Mouse (Mus musculus) myocyte (in vitro differentiated cells): Measurements from ENCODE around the gene Bmpr2.

Source experiments
- CEBPB ChIP-seq: IDR thresholded peaks from 2 replicates; pipeline ENCODE4 v1.6.1; 2011; ENCODE audit warnings: mild to moderate bottlenecking, moderate library complexity; ENCODE audit not compliant: poor library complexity, insufficient read depth, severe bottlenecking
- E2F4 ChIP-seq: IDR thresholded peaks from one replicate; pipeline ENCODE4 v1.6.1; 2011; ENCODE audit warnings: mild to moderate bottlenecking, control low read depth, moderate library complexity; ENCODE audit not compliant: insufficient read depth
- MAX ChIP-seq: IDR thresholded peaks from one replicate; pipeline ENCODE4 v1.6.1; 2011; ENCODE audit warnings: low read depth, mild to moderate bottlenecking, control low read depth
- MYOD1 ChIP-seq, 3 experiments: IDR thresholded peaks; one replicate each; pipeline ENCODE4 v1.6.1; 2011; ENCODE audit warnings: control low read depth in 2 of 3, low read depth in 2 of 3, mild to moderate bottlenecking in 2 of 3, moderate library complexity in 1 of 3; ENCODE audit not compliant: insufficient read length in 2 of 3, control insufficient read depth in 1 of 3
- MYOG ChIP-seq, 3 experiments: IDR thresholded peaks; one replicate each; pipeline ENCODE4 v1.6.1; 2011; ENCODE audit warnings: control low read depth in 2 of 3, low read depth in 2 of 3, mild to moderate bottlenecking in 2 of 3; ENCODE audit not compliant: insufficient read length in 2 of 3, control insufficient read depth in 1 of 3, insufficient read depth in 1 of 3
- POLR2A ChIP-seq: IDR thresholded peaks from one replicate; pipeline ENCODE4 v1.6.1; 2011; ENCODE audit warnings: low read depth, mild to moderate bottlenecking, control low read depth, moderate library complexity; ENCODE audit not compliant: insufficient read length
- POLR2AphosphoS2 ChIP-seq: IDR thresholded peaks from one replicate; pipeline ENCODE4 v1.6.1; 2011; ENCODE audit warnings: low read depth, control low read depth; ENCODE audit not compliant: insufficient read length
- REST ChIP-seq: IDR thresholded peaks from one replicate; pipeline ENCODE4 v1.6.1; 2011; ENCODE audit warnings: mild to moderate bottlenecking, control low read depth, moderate library complexity; ENCODE audit not compliant: insufficient read depth, insufficient read length
- TCF12 ChIP-seq: IDR thresholded peaks from one replicate; pipeline ENCODE4 v1.6.1; 2011; ENCODE audit warnings: mild to moderate bottlenecking, control low read depth; ENCODE audit not compliant: poor library complexity, insufficient read depth, severe bottlenecking
- TCF3 ChIP-seq: IDR thresholded peaks from one replicate; pipeline ENCODE4 v1.6.1; 2011; ENCODE audit warnings: low read depth, control low read depth; ENCODE audit not compliant: insufficient read length
- USF1 ChIP-seq: IDR thresholded peaks from one replicate; pipeline ENCODE4 v1.6.1; 2011; ENCODE audit warnings: low read depth, mild to moderate bottlenecking, control low read depth, moderate library complexity

DNA sequence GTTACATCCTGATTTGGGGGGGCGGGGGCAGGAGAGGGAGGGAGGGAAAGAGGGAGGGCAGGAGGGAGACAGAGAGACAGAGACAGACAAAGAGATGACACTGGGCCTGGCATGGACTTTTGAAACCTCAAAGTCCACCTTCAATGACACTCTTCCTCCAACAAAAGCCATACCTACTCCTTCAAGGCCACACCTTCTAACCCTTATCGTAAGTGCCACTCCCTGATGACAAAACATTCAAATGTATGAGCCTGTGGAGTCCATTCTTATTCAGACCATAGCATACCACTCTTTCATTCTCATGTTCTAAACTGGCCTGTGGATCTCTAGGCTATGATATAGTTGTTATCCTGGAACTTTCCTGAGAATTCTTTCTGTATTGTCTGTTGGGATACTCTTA is 161.2 kb downstream of the Bmpr2 start:
- TF ChIP-seq TCF12 (no peak), POLR2A (no peak), POLR2AphosphoS2 (no peak), E2F4 (no peak), USF1 (no peak), MYOD1 (IDR thresholded peaks at IDR 0.05; ENCODE audit: control insufficient read depth in 1 of 3, insufficient read length in 2 of 3, low read depth in 2 of 3) (no peak), MYOG (IDR thresholded peaks at IDR 0.05; ENCODE audit: control insufficient read depth in 1 of 3, insufficient read depth in 1 of 3, insufficient read length in 2 of 3, low read depth in 2 of 3) (no peak), CEBPB (no peak), MAX (no peak), TCF3 (no peak), REST (no peak)
